Mouse (Mus musculus) bone marrow, adult 2 months (tissue): ENCODE measurements around the gene Atp11a.

Experiments used
- CTCF ChIP-seq: fragments of 200-500 bp; IDR thresholded peaks from 2 replicates; pipeline ENCODE4 v1.5.1; 2011; ENCODE audit warnings: low read length, control low read depth; ENCODE audit not compliant: control insufficient read depth, insufficient read depth
- POLR2A ChIP-seq: fragments of 200-500 bp; IDR thresholded peaks from 2 replicates; pipeline ENCODE4 v1.6.1; 2011; ENCODE audit warnings: low read depth, mild to moderate bottlenecking, control low read depth, low read length, borderline replicate concordance; ENCODE audit not compliant: control insufficient read depth

GRCm38 (mm10) chr8:12743390-12743789, 13.4 kb upstream of the Atp11a start:
- no peak for TF ChIP-seq CTCF
- no peak for TF ChIP-seq POLR2A
